Mouse (Mus musculus) spleen, embryonic (tissue): ENCODE measurements around the gene Sebox.

Experiments
- CTCF ChIA-PET: fragments of 350-600 bp; sonication (Branson Sonifier 250); formaldehyde crosslinking; loops from one replicate; lab custom pipeline; 2022; lab: Charles Lee

Sebox gene

GRCm38 (mm10) chr11:78502909-78503650, at the start of gene Sebox:
Gene Sebox (plus strand): TSS chr11:78503447.
- CTCF ChIA-PET = no interaction called here

GRCm38 (mm10) chr11:78453675-78454074, 49.6 kb upstream of the Sebox start:
- CTCF ChIA-PET = interaction anchor here (1.0 kb wide), 1 partner anchor 37 kb away, joined by 4 read pairs; no protein-coding TSS in a partner anchor

- CTCF ChIA-PET = interaction anchor here (0.8 to 1.0 kb wide), 2 partner anchors 19 to 37 kb away, joined by 3 to 4 read pairs; no protein-coding TSS in a partner anchor
These were observed 49.0 kb upstream of the Sebox start for GRCm38 (mm10) chr11:78454276-78454675.

- CTCF ChIA-PET = no interaction called here
These were observed 47.9 kb upstream of the Sebox start for GRCm38 (mm10) chr11:78455308-78455707.

DNA sequence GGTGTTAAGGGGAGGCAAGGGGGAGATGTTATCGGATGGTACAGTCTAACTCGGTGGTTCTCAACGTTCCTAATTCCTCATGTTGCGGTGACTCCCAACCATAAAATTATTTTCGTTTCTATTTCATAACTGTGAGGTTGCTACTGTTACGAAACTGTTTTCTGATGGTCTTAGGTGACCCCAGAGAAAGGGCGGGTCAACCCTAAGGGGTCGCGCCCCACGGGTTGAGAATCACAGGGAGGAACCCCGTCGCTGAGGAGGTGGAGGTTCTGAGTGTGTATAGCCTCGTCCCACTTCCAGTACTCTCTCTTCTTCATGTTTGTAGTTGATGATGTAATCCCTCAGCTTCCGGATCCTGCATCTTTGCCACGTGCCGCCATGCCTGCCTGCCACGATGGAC, 44.5 kb upstream of the Sebox start:
- CTCF ChIA-PET = no interaction called here

DNA sequence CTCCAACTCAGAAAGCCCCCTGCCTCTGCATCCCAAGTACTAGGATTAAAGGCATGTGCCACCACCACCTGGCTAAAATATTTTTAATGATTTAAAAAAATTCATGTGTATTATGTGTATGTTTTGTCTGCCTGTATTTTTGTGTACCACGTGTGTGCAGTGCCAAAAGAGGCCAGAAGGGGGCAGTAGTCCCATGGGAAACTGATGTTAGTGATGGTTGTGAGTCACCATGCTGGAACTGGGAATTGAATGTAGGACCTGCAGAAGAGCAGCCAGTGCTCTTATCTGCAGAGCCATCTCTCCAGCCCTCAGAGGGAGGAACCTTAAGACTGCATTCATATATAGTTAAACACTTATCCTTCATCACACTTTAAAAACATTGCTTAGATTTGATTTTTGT, 41.4 kb upstream of the Sebox start:
- CTCF ChIA-PET = no interaction called here

GRCm38 (mm10) chr11:78462669-78463068, 40.6 kb upstream of the Sebox start:
- CTCF ChIA-PET = no interaction called here

DNA sequence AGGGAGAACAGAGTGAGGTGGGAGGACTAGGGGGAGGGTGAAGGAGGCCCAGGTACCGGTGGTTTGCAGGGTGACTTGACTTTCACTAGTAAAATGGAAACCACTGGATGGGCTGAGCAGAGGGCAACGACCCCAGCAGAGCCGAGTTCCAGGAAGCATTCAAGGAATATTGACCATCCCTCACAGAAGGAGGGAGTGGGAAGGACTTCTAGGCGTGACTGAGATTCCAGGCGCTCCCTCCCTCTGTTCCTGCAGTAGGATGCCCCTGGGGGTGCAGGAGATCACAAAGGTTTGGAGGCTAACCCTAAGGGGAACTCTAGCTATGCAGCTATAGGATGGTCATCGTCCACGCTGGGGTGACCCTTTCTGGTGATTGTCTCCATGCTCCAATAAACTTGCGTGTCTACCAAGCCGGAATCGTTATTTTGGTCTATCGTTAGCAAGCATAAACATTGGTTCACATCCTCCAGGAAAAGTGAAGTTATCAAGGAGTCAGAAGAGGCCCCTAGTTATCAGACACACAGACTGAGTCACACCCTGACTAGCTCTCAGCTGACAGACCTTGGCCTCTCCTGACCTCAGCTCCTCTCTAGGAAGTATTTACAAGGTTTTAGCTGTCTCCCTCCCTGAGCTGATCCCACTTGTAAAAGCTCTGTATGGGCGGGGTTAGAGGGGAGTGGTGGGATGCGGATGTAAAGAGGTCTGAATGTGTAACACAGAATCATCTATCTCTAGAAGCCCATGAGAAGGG, 39.8 kb upstream of the Sebox start:
- CTCF ChIA-PET = no interaction called here

DNA sequence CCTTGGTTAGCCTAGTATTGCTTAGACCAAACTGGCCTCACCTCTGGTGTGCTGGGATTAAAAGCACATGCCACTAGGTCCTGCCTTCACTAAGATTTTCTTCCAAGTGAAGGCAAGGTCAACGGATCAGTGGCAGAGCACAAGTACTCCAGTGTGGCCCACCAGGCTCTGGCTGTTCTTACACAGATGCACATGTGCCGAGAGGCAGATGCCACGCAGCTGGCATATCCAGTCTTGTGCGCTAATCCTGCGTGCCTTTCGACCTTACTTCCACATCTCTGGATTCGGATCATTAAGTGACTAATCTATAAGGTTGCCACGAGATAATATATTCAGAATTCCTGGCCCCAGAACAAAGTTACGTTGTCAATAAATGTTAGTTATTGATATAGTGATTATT, 38.1 kb upstream of the Sebox start:
- CTCF ChIA-PET = interaction anchor here (1.1 kb wide), 1 partner anchor 396 kb away, joined by 3 read pairs; no protein-coding TSS in a partner anchor

DNA sequence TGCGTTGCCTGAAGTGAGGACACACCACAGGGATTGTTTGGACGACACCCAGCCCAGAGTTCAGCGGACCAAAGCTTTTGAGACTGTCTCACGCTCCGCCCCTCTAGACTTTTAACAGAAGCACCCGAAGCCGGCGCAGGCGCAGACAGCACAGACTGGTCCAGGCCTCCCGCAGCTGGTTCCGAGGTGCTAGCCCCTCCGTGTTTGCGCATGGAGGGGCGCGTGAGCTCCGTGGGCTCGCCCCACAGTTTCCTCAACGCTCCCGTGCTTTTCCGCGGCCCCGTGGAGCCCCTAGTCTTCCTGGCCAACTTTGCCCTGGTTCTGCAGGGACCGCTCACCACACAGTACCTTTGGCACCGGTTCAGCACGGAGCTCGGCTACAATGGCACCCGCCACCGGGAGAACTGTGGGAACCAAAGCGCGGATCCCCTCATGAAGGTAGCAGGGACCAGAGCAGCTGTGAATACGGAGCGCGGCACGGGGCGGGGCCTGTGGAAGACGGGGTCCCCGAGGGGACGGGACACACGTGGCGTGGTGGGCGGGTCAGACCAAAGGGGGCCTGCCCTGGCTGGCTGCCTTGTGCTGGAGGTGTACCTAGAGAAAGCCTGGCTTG, 37.6 kb upstream of the Sebox start, which contains the start of gene Slc46a1:
Slc46a1 (plus strand) TSS at position 130 of the 613 bp plus-strand sequence.
- CTCF ChIA-PET = interaction anchor here (1.1 kb wide), 1 partner anchor 395 kb away, joined by 3 read pairs; no protein-coding TSS in a partner anchor

- CTCF ChIA-PET = interaction anchor here (1.1 kb wide), 1 partner anchor 395 kb away, joined by 3 read pairs; no protein-coding TSS in a partner anchor
These were observed 36.9 kb upstream of the Sebox start for GRCm38 (mm10) chr11:78466242-78466912.

- CTCF ChIA-PET = interaction anchor here (0.6 kb wide), 1 partner anchor 62 kb away, joined by 3 read pairs; no protein-coding TSS in a partner anchor
These were observed 35.7 kb upstream of the Sebox start for GRCm38 (mm10) chr11:78467515-78467914.

GRCm38 (mm10) chr11:78467932-78468331, 35.3 kb upstream of the Sebox start:
- CTCF ChIA-PET = interaction anchor here (0.6 kb wide), 1 partner anchor 61 kb away, joined by 3 read pairs; no protein-coding TSS in a partner anchor

DNA sequence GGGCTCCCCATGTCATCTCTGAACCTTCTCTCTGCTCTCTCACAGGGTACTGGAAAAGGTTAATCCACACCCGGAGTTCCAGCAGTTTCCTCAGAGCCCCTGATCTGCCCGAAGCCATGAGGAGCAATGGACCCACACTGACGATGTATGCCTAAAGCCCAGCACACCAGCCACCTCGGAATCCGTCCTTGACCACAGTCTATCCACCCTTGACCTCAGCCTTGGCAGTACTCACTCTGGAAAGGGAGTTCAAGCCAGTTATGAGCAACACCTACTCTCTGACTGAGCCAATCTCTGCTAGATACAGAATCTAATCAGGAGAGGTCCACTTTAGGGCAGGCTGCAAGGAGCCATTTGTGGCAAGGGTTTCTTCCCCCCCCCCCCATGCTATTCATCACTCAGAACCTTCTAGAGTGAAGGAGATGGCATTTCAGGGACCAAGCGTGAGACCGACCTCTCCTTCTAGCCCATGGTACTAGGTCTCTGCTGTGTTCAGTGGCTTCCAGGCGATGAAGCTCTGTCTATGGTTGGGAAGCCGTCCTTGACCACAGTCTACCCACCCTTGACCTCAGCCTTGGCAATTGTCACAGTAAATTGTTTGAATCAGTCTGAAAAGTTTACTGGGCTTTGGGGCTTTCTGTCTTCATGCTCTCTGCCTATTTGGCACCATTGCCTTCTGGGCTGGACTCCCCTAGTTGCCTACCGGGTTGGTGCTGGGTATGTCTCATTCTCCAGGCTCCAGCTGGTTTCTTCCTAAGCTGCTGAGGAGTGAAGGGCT, 31.7 kb upstream of the Sebox start:
- CTCF ChIA-PET = interaction anchor here (0.6 kb wide), 1 partner anchor 1713 kb away, joined by 3 read pairs; no protein-coding TSS in a partner anchor

DNA sequence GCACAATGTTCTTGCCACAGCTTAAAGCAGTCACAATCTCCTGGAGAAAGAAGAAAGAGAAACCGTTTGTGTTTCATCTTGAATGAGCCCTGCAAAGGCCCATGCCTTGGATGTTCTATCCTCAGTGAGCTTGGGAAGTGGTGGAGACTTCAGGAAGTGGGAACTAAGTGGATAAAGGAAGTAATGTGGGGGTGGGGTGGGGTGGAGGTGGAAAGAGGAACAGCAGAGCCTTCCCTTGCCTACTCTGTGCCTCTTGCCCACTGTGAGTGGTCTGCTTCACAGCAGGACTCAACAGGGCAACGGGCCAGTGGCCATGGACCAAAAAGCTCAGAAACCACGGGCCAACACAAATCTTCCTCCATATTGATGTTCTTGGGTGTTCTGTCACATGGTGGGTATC, 28.0 kb upstream of the Sebox start:
- CTCF ChIA-PET = interaction anchor here (0.6 kb wide), 1 partner anchor 1730 kb away, joined by 3 read pairs; no protein-coding TSS in a partner anchor

- CTCF ChIA-PET = no interaction called here
These were observed 19.6 kb upstream of the Sebox start for GRCm38 (mm10) chr11:78483639-78484038.

GRCm38 (mm10) chr11:78488168-78488567, 15.1 kb upstream of the Sebox start:
- CTCF ChIA-PET = no interaction called here

GRCm38 (mm10) chr11:78490781-78491241, 12.4 kb upstream of the Sebox start:
- CTCF ChIA-PET = no interaction called here

- CTCF ChIA-PET = interaction anchor here (1.6 kb wide), 1 partner anchor 40 kb away, joined by 6 read pairs; no protein-coding TSS in a partner anchor
These were observed 7.3 kb upstream of the Sebox start for GRCm38 (mm10) chr11:78495904-78496303.

DNA sequence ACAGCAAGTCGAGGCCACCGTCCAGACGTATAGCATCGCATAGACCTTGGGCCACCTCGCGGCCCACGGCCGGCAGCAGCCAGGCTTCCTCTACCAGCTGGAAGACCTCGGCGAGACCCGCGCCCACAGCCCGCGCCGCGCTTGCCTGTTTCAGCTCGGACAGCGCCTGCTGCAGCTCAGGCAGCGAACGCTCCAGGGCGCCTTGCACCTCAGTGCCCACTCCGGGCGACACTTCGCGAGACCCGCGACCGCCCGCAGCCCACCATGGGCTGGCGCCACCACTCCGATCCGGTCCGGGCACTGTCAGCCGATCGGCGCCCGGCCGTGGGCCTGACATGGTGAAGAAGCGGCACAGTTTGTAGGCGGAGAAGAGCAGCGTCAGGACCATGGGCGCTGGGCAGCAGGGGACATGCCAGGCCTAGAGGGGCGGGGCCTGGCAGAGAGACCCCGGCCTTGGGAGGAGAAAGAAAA, 6.1 kb upstream of the Sebox start:
- CTCF ChIA-PET = interaction anchor here (1.6 kb wide), 1 partner anchor 38 kb away, joined by 6 read pairs; no protein-coding TSS in a partner anchor
